Mouse (Mus musculus) kidney, embryonic 14.5 days (tissue): ENCODE results near the gene Rgs9. TPM values are rescaled to one million over a fixed set of nuclear protein-coding genes. Genes with fewer than 3 reads are reported as not detected.

Experiments
- ATAC-seq: fragments of 200-750 bp; cut with Nextera tagmentation; 2 replicates; pipeline ENCODE4 v1.8.0; 2017; ENCODE audit warnings: moderate number of reproducible peaks, mild to moderate bottlenecking, moderate TSS enrichment, moderate library complexity; ENCODE audit not compliant: low FRiP score, low TSS enrichment
- H3K27ac ChIP-seq: fragments of 300-500 bp; sonication (generic); 2 replicates; pipeline ENCODE4 v1.5.1; 2014; ENCODE audit warnings: low read depth, mild to moderate bottlenecking, low read length, moderate library complexity, mixed read lengths
- H3K27me3 ChIP-seq: fragments of 300-500 bp; sonication (generic); 2 replicates; pipeline ENCODE4 v1.6.1; 2014; ENCODE audit warnings: mild to moderate bottlenecking, low read length; ENCODE audit not compliant: control insufficient read depth, insufficient read depth
- H3K36me3 ChIP-seq: fragments of 300-500 bp; sonication (generic); 2 replicates; pipeline ENCODE4 v1.6.1; 2014; ENCODE audit warnings: low read length, mixed read lengths; ENCODE audit not compliant: control insufficient read depth, insufficient read depth
- H3K4me1 ChIP-seq: fragments of 300-500 bp; sonication (generic); 2 replicates; pipeline ENCODE4 v1.6.1; 2014; ENCODE audit warnings: low read length, mixed read lengths; ENCODE audit not compliant: control insufficient read depth, insufficient read depth
- H3K4me2 ChIP-seq: fragments of 300-500 bp; sonication (generic); replicated peaks from 2 replicates; pipeline ENCODE4 v1.6.1; 2014; ENCODE audit warnings: low read depth, mild to moderate bottlenecking, low read length
- H3K4me3 ChIP-seq: fragments of 300-500 bp; sonication (generic); 2 replicates; pipeline ENCODE4 v1.5.1; 2014; ENCODE audit warnings: mild to moderate bottlenecking, low read length
- H3K9ac ChIP-seq: fragments of 300-500 bp; sonication (generic); 2 replicates; pipeline ENCODE4 v1.6.1; 2014; ENCODE audit warnings: low read depth, mild to moderate bottlenecking, low read length, moderate library complexity
- H3K9me3 ChIP-seq: fragments of 300-500 bp; sonication (generic); 2 replicates; pipeline ENCODE4 v1.6.1; 2016; ENCODE audit warnings: low read length; ENCODE audit not compliant: control insufficient read depth
- WGBS: fragments of 180-500 bp; shearing (Covaris S2); extraction: QIAGEN DNeasy Blood & Tissue Kit; methylation state at CpG from one replicate; pipeline ENCODE4 v1.1.7; 2014; 5-methylcytosine and 5-hydroxymethylcytosine counted together
- polyA plus RNA-seq: library from polyadenylated mRNA; unstranded; fragments of >200 nt; fragmentation: Nextera tagmentation; extraction: Ambion mirVana; gene quantifications from 2 replicates; pipeline ENCODE4 v1.2.1, GENCODE M21; 2014

Gene Rgs9
- polyA plus RNA-seq, 1 experiment from 2014 or later: 2.3 TPM

- 81% methylated on average over 1 of the region's 1 CpGs for WGBS
These were observed 13.1 kb downstream of the Rgs9 start for GRCm38 (mm10) chr11:109284811-109285210.

GRCm38 (mm10) chr11:109278186-109278585 lies 19.7 kb downstream of the Rgs9 start:
- no peak for ATAC-seq
- Histone ChIP-seq H3K4me2 (no peak overlapping the region), H3K27me3 (no peaks in the 10 kb centered on the region), H3K4me1 (no peaks in the 10 kb centered on the region), H3K36me3 (no peaks in the 10 kb centered on the region), H3K4me3 (no peak overlapping the region), H3K9ac (no peak overlapping the region), H3K27ac (no peak overlapping the region), H3K9me3 (no peaks in the 10 kb centered on the region)
- 71% methylated on average over 7 of the region's 7 CpGs for WGBS

More at GRCm38 (mm10) chr11:109284811-109285210, 13.1 kb downstream of the Rgs9 start:
- H3K9me3 ChIP-seq: no peaks in the 10 kb centered on the region
- no peaks in the 10 kb centered on the region for H3K36me3 ChIP-seq
- H3K9ac ChIP-seq: no peak overlapping the region
- ATAC-seq: no peak
- H3K4me2 ChIP-seq: no peak overlapping the region
- H3K27ac ChIP-seq: no peak overlapping the region
- no peaks in the 10 kb centered on the region for H3K27me3 ChIP-seq
- no peaks in the 10 kb centered on the region for H3K4me1 ChIP-seq
- no peak overlapping the region for H3K4me3 ChIP-seq

DNA sequence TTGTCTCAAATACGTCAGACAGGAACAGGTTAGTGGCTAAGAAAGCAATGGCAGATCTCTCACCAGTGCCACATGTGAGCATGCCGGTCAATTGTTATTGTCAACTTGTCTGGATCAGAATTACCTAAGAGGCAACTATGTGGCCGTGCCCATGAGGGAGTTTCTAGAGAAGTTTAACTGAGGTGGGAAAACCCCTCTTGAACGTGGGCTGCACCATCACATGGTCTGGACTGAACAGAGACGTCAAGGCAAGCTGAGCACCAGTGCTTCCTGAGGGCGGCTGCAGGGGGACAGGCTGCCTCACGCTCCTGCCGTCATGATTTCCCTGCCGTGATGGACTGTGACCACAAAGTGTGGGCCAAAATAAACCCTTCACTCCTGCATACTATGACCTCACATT lies 26.5 kb downstream of the Rgs9 start:
- H3K4me1 ChIP-seq: peaks cover 6% of the 10 kb centered on the region; the same call in 1 of the 2 replicates
- no peaks in the 10 kb centered on the region for H3K27me3 ChIP-seq
- no peak overlapping the region for H3K4me2 ChIP-seq
- ATAC-seq: no peak
- 88% methylated on average over 9 of the region's 9 CpGs for WGBS
- H3K9me3 ChIP-seq: no peaks in the 10 kb centered on the region
- no peak overlapping the region for H3K9ac ChIP-seq
- H3K36me3 ChIP-seq: no peaks in the 10 kb centered on the region
- H3K4me3 ChIP-seq: no peak overlapping the region
- H3K27ac ChIP-seq: no peak overlapping the region

DNA sequence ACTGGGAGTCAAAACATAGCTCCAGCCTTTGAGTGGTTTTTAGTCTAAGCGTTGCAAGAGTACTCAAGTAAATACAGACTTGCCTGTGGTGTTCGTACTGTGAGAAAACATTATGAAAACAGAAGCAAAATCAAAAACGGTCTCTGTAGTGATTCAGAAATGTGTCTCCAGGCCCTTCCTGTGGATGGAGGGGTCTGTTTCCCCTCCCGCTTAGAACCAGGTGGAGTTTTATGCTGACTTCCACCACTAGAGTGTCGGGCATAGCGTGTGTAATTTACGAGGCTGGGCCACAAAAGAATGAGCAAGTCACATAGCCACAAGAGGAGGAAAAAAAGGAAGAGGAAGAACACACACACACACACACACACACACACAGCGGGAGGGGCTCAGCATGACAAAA lies 27.6 kb downstream of the Rgs9 start:
- H3K27me3 ChIP-seq: no peaks in the 10 kb centered on the region
- WGBS: 49% methylated on average over 8 of the region's 8 CpGs
- no peak overlapping the region for H3K27ac ChIP-seq
- no peak for ATAC-seq
- peaks cover 6% of the 10 kb centered on the region; the same call in 1 of the 2 replicates for H3K4me1 ChIP-seq
- H3K36me3 ChIP-seq: no peaks in the 10 kb centered on the region
- no peak overlapping the region for H3K9ac ChIP-seq
- no peak overlapping the region for H3K4me3 ChIP-seq
- no peak overlapping the region for H3K4me2 ChIP-seq
- H3K9me3 ChIP-seq: no peaks in the 10 kb centered on the region

DNA sequence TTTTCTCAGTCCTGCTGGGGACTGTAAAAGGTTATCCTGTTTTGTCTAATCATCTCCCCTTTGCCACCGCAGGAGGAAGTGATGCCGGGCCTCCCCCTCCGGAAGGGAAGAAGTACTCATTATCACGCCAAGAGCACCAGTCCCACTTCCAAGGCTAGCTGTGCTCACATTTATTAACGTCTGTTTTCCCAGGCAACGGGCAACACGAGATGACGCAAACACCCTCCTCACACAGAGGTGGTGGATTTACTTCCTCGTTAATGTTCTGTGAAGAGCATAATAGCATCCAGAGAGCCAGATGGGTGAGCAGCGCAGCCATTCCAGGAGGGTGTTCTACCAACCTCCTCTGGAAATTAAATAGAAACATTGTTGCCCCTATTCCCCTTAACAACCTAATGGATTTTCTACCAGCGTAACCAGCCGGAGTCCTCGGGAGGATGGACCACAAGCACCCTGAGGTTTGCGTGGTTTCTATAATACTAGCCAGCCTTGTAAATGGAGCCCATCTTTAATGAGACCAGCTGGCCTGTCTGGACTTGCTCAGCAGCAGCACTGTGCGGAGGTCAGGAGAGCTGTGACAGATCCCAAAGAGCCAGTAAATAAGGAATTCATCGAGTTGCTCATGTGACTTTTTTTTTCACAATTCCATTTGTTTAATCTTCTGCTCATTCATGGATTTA lies 28.1 kb downstream of the Rgs9 start:
- Histone ChIP-seq H3K27ac (no peak overlapping the region), H3K4me1 (peaks cover 6% of the 10 kb centered on the region; the same call in 1 of the 2 replicates), H3K4me3 (no peak overlapping the region), H3K9ac (no peak overlapping the region), H3K4me2 (no peak overlapping the region; the same call in 1 of the 2 replicates), H3K36me3 (no peaks in the 10 kb centered on the region), H3K9me3 (no peaks in the 10 kb centered on the region), H3K27me3 (no peaks in the 10 kb centered on the region)
- peak; percentile 71; the same call in 1 of the 2 replicates for ATAC-seq
- WGBS: 23% methylated on average over 16 of the region's 16 CpGs

DNA sequence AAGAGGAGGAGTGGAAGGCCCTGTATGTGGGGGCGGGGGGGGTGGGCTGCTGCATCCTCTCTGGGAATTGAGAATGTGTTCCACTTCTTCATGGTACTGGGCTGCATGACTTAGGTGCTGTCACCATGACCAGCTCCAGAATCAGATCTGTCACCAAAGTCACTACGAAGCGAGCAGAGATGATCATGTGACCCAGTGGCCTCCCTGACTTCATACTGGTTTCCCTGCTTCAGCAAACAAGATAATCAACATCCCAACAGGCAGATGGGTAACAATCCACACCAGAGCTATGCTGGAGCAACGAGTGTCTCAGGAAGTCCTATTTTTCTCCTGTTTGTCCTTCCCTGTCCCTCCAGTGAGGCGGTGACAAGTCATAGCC lies 28.7 kb downstream of the Rgs9 start:
- Histone ChIP-seq H3K27ac (no peak overlapping the region), H3K4me3 (no peak overlapping the region), H3K27me3 (no peaks in the 10 kb centered on the region), H3K4me1 (peaks cover 6% of the 10 kb centered on the region; the same call in 1 of the 2 replicates), H3K9ac (no peak overlapping the region), H3K9me3 (no peaks in the 10 kb centered on the region), H3K4me2 (no peak overlapping the region), H3K36me3 (no peaks in the 10 kb centered on the region)
- no peak for ATAC-seq
- WGBS: 72% methylated on average over 5 of the region's 5 CpGs

DNA sequence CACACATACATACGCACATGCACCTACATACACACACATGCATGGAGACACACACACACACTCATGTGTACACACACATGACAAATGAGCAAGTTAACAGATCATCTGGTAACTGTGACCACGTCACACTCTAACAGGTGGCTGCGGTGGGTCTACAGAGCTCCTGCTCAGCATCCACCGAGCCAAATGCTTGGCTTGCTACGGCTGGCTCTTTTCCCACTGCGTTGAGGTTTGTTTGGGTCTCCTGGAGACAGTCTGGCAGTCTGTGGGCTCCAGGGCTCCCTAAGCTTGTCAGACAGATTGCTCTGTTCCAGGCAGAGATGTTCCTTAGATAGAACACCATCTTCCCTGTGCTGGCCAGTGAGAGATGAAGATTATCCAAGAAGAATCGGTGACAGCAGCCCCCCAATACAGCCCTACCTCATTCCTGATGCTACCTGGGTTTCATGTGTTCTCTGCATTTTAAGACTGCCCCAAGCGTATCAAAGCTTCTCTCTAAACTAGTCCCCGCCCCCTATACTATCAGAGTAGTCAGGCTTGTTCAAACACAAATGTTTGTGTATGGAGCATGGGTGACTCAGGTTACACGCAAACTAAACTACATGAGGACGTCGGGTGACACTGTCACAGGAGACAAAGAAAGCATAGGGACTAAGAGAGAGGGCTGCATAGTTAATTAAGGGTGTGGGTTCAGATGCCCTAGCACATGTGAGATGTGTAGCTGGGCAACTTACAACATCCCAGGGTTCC lies 31.6 kb downstream of the Rgs9 start:
- Histone ChIP-seq H3K9ac (no peak overlapping the region), H3K9me3 (no peaks in the 10 kb centered on the region), H3K36me3 (no peaks in the 10 kb centered on the region), H3K4me1 (peaks cover 6% of the 10 kb centered on the region; the same call in 1 of the 2 replicates), H3K27me3 (no peaks in the 10 kb centered on the region), H3K27ac (no peak overlapping the region), H3K4me3 (no peak overlapping the region), H3K4me2 (no peak overlapping the region)
- ATAC-seq: no peak
- 69% methylated on average over 12 of the region's 12 CpGs for WGBS

- H3K27me3 ChIP-seq: no peaks in the 10 kb centered on the region
- H3K9ac ChIP-seq: no peak overlapping the region
- no peak overlapping the region for H3K4me3 ChIP-seq
- no peaks in the 10 kb centered on the region for H3K9me3 ChIP-seq
- no peaks in the 10 kb centered on the region; the same call in 1 of the 2 replicates for H3K4me1 ChIP-seq
- no peak overlapping the region for H3K27ac ChIP-seq
- no peak for ATAC-seq
- no peaks in the 10 kb centered on the region for H3K36me3 ChIP-seq
- 75% methylated on average over 11 of the region's 11 CpGs for WGBS
- H3K4me2 ChIP-seq: no peak overlapping the region
These were observed 33.7 kb downstream of the Rgs9 start for GRCm38 (mm10) chr11:109264159-109264768.

DNA sequence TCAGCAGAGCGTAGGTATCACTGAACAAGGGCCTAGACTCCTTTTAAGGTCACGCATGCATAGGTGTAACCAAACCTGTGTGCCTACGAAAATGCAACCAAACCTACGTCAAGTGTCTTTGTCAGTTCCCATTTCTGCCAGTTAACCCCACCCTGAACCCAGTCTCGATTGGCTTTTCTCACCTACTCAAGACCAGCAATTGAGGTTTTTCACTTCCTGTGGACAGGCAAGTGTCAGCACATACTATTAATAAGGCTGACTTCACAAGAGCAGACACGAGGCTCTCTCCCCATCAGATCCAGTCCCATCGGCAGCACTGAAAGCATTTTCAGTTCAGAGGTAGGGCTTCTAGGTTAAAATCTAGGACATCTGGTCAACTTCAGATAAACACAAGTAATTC lies 37.4 kb downstream of the Rgs9 start:
- Histone ChIP-seq H3K36me3 (no peaks in the 10 kb centered on the region), H3K4me2 (no peak overlapping the region), H3K9me3 (no peaks in the 10 kb centered on the region), H3K27me3 (no peaks in the 10 kb centered on the region), H3K9ac (no peak overlapping the region), H3K27ac (no peak overlapping the region), H3K4me1 (no peaks in the 10 kb centered on the region), H3K4me3 (no peak overlapping the region)
- no peak for ATAC-seq
- WGBS: 91% methylated on average over 7 of the region's 7 CpGs
